Mouse (Mus musculus): ENCODE results near the gene Usp9y.
A peak's percentile ranks its signal among the peaks of the same experiment; 100 is the strongest.

Usp9y gene

DNA sequence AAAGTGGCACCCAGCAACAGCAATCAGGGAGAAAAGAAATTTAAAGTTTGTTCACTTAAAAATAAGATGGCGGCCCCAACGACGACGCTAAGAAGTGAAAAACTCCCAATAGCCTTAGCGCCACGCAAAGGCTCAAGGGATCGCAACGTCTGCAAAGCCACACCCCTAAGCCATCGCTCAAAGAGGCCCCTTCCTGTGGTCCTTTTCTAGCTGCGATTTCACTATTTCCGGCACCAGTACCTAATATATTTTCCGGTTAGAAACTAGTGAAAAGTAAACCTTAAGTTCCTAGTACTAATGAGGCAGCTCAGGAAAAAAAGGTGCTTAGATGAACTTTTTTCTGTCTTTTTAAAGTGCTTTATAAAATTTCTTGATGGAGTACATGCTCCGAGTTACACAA, at the start of gene Usp9y:
Gene Usp9y (minus strand): TSS at position 101 of the 400 bp plus-strand sequence.
- no peak for DNase-seq

- no peak for DNase-seq
These were observed 165.9 kb downstream of the Usp9y start for GRCm38 (mm10) chrY:1293708-1294107.

GRCm38 (mm10) chrY:1286171-1286795, 173.3 kb downstream of the Usp9y start, which contains the start of gene Ddx3y:
Gene Ddx3y (minus strand): TSS chrY:1286629.
- peak; percentile 76 for DNase-seq

GRCm38 (mm10) chrY:1285735-1286134, 173.8 kb downstream of the Usp9y start:
- peak; percentile 18 for DNase-seq
